Mouse (Mus musculus): ENCODE measurements at regions not wholly inside any gene's neighbourhood (a gene's known extent, or its start where the extent isn't known, plus 50 kb on each side); places are given as distances from the start of the nearest gene placed in this dataset.

GRCm38 (mm10) chr19:55688585-55688984 is 53.0 kb upstream of the Tcf7l2 start:
- peak; percentile 75 for ATAC-seq

GRCm38 (mm10) chr19:55689200-55689949 is 52.2 kb upstream of the Tcf7l2 start:
- peak; percentile 14 for ATAC-seq

All from inflammation-experienced regulatory T-cells, adult 6 months (primary cell).